Mouse (Mus musculus): ENCODE measurements around the gene 1700029P11Rik.
"Not testable (repeated sequence)": the region's sequence is repeated elsewhere in the genome, so short reads cannot be mapped to it uniquely, and the experiment has no call there.

Gene 1700029P11Rik

DNA sequence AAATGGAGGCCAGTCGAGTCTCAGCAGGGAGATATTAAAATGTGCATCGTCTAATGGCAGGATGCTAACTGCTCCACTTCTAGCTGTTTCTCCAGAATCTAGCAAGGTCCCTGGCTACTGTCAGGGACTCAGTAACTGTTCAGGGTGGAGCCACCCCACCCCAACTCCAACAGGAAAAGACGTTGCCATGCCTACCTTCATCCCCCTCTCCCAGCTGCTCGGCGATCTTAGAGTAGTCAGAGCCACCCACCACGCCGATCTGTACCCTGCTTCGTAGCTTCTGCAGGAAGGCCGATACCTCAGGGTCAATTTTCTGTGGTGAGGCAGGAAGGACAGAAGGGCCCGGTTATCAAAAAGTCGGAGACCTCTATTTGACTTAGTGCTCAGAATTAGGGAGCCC, 22.7 kb upstream of the 1700029P11Rik start:
- no peak for DNase-seq (ENCODE audit: low read depth, low spot score)

- DNase-seq (ENCODE audit: low read depth, low spot score), result no peak
Observed at GRCm38 (mm10) chr15:81958906-81959305, 21.4 kb upstream of the 1700029P11Rik start.

DNA sequence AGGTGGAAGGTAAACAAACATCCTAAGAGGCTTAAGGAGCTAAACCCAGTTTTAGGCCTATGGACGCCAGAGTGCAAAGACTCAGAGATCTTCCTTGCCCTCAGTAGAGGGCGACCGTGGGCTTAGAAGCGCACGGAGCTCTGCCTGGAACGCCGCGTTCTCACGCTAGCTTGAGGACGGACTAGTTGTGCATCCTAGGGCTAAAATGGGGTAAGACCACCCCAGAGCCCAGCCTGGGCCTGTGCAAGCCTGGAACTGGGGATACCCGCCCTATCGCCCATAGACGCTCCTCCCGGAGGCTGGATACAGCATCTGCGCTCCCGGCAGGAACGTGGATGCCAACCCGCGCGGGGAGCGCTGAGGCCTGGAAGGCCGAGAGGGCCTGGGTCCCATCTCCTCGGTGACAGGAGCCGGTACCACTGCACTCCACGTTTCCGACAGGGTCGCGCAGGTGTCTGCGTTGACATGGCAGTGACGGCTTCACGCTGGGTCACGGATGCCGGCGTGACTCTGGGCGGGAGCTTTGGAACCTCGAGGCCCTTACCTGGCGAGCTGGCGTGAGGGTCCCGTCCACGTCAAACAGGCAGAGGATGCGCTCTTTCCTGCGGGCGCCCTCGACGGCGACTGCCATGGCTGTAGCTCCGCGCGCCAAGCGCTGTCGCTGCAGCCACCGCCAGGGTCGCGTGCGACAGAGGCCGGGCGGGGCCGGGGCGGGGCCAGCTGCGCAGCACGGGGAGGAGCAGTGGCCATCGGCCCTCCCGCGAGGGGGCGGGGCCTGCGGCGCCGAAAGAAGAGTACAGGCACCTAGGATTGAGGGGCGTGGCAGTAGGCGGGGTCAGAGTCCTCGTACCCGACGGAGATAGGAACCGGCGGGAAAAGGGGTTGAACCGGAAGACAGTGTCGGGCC, 19.9 kb upstream of the 1700029P11Rik start, which contains the start of gene Pmm1:
TSS of gene Pmm1 (minus strand) at position 760 of the 907 bp plus-strand sequence.
- DNase-seq (ENCODE audit: low read depth, low spot score), result peak; percentile 99

GRCm38 (mm10) chr15:81961078-81961451, 19.3 kb upstream of the 1700029P11Rik start:
- DNase-seq (ENCODE audit: low read depth, low spot score), result no peak

GRCm38 (mm10) chr15:81964262-81964661, 16.1 kb upstream of the 1700029P11Rik start:
- DNase-seq (ENCODE audit: low read depth, low spot score), result no peak

DNA sequence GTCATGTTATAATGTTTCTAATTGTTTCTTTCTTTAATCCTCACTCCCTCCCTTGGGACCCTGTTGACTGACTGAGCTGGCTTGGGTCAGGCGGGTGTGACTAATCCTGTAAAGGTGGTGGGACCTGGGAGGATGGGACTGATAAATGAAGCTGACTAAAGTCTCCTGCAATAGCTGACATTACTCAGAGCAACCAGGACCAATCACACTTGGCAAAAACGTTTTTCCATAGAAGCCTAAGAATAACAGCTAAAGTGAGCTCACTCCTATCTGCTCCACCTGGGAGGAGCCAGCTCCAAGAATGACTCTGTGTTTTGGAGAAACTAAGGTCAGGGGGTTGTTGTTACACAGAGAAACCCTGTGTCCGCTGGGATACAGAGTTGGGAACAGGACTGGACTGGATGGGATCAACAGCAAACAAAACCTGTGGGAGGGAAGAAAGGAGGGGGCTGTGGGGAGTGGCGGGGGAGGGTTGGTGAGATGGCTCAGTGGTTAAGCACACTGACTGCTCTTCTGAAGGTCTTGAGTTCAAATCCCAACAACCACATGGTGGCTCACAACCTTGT, 15.3 kb upstream of the 1700029P11Rik start:
- DNase-seq (ENCODE audit: low read depth, low spot score), result no peak

GRCm38 (mm10) chr15:81966062-81966829, 14.1 kb upstream of the 1700029P11Rik start:
- DNase-seq (ENCODE audit: low read depth, low spot score), result no peak

DNA sequence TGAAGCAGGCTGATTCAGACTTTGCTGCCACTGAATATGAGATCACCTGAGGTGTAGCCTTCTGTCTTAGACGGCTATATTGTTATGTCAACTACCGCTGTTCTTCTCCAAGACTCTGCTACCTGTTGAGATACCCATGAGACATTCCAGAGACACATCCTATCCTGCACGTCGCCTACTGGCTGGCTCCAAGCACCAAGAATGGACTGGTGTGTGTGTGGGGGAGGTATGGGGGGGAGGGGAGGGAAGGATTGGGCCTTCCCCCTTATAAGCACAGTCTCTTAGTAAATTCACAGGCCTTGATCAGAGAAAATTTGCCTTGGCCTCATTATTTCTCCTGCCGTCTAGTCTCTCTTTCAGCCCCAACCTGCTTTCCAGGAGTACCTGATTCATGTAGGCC, 12.5 kb upstream of the 1700029P11Rik start:
- DNase-seq (ENCODE audit: low read depth, low spot score), result no peak

DNA sequence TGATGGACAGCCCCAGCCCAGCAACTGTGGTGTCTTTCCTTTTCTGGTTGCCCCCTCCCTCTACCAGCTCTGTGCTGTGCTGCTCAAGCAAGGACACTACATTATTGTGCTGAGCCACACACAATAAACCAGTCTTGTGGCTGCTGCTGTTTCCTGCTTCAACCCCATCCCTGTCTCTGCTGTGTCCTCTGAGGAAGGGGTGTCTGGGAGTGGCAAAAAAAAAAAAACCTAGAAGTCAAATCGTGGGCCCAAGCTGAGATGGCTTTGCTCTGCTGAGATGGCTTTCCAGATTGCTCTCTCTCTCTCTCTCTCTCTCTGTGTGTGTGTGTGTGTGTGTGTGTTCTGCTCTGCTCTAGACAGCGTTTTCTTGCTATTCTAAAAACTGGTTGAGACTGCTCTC, 11.9 kb upstream of the 1700029P11Rik start:
- DNase-seq (ENCODE audit: low read depth, low spot score), result no peak

DNA sequence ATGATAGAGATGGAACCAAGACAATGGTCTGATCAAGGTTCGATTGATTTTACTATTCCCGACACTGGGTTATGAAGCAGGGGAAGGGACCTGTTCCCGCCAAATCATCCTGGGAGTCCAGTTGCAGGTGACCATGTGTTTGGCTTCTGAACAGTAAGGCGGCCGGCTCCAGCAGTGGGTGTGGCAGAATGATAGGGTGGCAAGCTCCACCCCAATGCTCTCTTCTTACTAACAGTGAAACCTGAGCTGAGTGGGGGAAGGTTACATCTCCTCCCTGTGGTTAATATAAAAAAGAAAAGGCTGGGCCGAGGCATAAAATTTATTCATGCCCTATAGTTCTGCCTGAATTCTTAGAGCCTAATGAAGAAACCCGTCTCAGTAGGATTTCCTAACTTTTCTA, 11.2 kb upstream of the 1700029P11Rik start:
- no peak for DNase-seq (ENCODE audit: low read depth, low spot score)

DNA sequence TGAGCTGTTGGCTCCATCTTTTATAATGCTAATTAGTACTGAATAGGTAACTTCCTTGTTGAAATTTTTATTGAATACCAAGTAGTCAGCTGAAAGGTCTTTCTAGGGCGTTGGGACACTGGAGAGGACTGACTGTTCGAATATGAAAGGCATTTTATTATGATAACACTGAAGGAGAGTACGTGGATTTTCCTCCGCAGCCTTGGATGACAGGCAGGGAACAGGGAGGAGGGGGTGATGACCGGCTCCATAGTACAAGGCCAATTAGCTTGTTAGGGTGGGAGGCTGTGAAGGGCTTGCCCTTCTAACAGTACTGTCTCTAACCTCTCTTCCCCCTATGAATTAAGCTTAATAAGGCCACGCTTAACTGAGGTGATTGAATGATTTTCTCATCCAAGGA, 10.7 kb upstream of the 1700029P11Rik start:
- DNase-seq (ENCODE audit: low read depth, low spot score), result not testable (repeated sequence)

GRCm38 (mm10) chr15:81970498-81970897, 9.8 kb upstream of the 1700029P11Rik start:
- DNase-seq (ENCODE audit: low read depth, low spot score), result not testable (repeated sequence)

DNA sequence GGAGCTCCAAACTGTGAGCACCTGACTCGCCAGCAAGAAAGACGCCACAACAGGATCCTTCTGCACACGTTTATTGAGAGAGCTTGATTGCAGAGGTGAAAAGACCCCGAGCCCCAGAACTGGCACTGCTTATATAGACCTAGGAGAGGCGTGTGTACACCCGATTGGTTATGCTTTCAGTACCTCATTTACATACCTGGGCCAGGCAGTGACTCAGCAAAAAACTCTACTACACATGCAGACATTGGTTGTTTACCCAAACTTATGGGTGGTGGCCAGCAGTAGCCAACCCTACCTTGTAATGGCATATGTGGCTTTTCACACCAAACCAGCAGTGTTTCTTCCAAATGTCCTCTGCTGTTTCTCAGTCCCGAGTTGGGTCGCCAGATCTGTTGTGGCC, 5.2 kb upstream of the 1700029P11Rik start:
- not testable (repeated sequence) for DNase-seq (ENCODE audit: low read depth, low spot score)

GRCm38 (mm10) chr15:81982173-81982572, 1.8 kb downstream of the 1700029P11Rik start:
- no peak for DNase-seq (ENCODE audit: low read depth, low spot score)

DNA sequence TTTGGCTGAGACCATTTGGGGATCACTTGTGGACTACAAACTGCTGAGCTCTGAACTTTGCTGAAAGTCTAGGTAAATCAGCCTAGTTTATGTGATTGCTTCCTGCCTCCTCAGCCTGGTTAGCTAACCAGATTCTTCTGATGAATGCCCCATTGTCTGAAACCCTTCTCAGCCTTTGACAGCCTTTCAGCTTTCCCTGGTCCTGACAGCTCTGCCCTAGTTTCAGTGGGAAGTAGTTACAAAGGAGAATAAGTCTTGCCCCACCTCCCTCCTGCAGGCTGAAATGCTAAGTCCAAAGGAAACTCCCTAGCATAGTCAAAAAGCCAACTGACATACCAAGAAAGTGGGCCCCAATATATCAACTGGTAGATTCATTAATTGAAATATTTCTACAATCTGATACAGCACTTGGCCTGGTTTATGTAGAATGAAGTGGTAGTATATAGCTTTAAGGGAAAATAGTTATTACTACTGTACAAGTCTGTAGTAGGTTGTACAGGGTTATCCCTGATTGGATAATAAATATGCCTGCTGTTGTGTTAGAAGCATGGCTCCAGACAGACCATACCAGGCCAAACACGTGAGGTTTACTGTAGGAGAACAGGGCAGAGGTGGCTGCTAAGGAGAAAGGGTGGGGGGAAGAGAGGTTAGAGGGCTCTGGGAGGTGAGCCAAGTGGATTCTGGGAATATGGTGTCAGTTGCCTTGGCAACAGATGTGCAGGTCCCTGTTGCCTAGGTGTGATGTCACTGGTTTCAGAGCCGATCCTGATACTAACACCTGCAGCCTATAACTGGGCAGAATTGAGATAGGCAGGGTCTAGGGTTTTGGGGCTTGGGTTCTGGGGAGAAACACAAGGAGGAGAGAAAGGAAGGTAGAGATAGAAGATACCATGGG, 5.2 kb downstream of the 1700029P11Rik start:
- DNase-seq (ENCODE audit: low read depth, low spot score), result no peak

- DNase-seq (ENCODE audit: low read depth, low spot score), result no peak
Observed at GRCm38 (mm10) chr15:81987646-81988045, 7.3 kb downstream of the 1700029P11Rik start, which contains the start of gene Xrcc6. TSS of gene Xrcc6 (plus strand) at chr15:81987835.

DNA sequence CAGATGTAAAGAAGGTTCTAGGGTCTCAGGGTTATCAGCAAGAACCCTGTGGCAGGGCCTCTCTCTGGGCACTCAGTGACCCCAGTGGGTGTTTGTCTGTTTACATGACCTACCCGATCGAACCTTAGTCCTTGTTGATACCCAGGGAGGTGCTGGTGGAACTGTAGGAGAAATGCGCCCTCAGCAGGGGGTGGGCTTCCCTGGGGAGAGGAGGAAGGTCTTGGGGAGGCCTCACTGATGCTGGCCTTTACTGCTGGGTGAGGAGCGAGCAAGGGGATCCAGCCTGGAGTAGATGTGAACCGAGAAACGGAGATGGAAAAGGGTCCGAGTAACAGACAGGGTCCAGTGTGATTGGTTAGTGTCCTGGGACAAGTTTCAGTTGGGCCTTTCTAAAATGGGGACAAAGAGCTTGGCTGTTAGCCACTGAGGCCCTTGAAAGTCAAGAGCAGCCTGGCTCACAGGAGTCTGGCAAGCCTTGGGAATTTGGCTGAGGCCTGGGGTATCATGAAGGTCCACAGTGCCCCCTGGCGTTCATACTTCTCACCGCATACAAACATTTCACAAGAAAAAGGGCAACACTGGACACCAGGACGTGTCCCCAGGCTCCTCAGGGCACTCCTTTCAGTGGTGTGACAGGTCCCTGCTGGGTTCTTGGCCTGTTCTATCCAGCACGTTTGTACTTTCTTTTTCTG, 9.2 kb downstream of the 1700029P11Rik start:
- peak; percentile 84 for DNase-seq (ENCODE audit: low read depth, low spot score)

DNA sequence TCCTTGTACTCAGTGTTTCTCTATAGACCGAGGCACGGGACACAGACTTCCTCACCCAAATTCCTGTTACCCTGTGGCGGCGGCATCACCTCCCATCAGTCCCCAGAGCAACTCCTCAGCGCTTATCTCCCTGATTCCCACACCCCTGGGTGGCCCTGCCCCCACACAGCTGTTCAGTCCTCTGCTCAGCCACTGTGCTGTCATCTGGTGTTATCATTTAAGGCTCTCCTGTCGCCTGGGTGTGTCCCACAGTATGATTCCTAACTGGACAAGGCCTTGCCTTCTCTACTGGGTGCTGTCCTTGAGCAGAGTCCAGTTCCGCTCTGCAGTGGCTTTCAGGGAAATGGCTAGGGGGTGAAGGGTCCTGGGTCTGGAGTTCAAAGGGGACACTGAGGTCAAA, 10.2 kb downstream of the 1700029P11Rik start:
- DNase-seq (ENCODE audit: low read depth, low spot score), result peak; percentile 68

- no peak for DNase-seq (ENCODE audit: low read depth, low spot score)
Observed at GRCm38 (mm10) chr15:81993992-81994391, 13.7 kb downstream of the 1700029P11Rik start.

- DNase-seq (ENCODE audit: low read depth, low spot score), result no peak
Observed at GRCm38 (mm10) chr15:82004257-82004656, 23.9 kb downstream of the 1700029P11Rik start.
